Mouse (Mus musculus) liver, embryonic 12.5 days (tissue): ENCODE data around the gene Soat2. TPM values are rescaled to one million over a fixed set of nuclear protein-coding genes. Genes with fewer than 3 reads are reported as not detected.

ENCODE experiments used
- ATAC-seq: fragments of 200-750 bp; cut with Nextera tagmentation; 2 replicates; pipeline ENCODE4 v1.8.0; 2017; ENCODE audit warnings: moderate number of reproducible peaks, mild to moderate bottlenecking, moderate library complexity
- H3K27ac ChIP-seq: fragments of 300-500 bp; sonication (generic); 2 replicates; pipeline ENCODE4 v1.5.1; 2016; ENCODE audit warnings: mild to moderate bottlenecking
- H3K27me3 ChIP-seq: fragments of 300-500 bp; sonication (generic); replicated peaks from 2 replicates; pipeline ENCODE4 v1.6.1; 2016; ENCODE audit warnings: mild to moderate bottlenecking, moderate library complexity
- H3K36me3 ChIP-seq: fragments of 300-500 bp; sonication (generic); 2 replicates; pipeline ENCODE4 v1.6.1; 2016; ENCODE audit warnings: mild to moderate bottlenecking, moderate library complexity
- H3K4me1 ChIP-seq: fragments of 300-500 bp; sonication (generic); 2 replicates; pipeline ENCODE4 v1.6.1; 2016
- H3K4me2 ChIP-seq: fragments of 300-500 bp; sonication (generic); 2 replicates; pipeline ENCODE4 v1.6.1; 2016; ENCODE audit warnings: mild to moderate bottlenecking, moderate library complexity
- H3K4me3 ChIP-seq: fragments of 300-500 bp; sonication (generic); 2 replicates; pipeline ENCODE4 v1.5.1; 2016; ENCODE audit warnings: mild to moderate bottlenecking, moderate library complexity
- H3K9ac ChIP-seq: fragments of 300-500 bp; sonication (generic); 2 replicates; pipeline ENCODE4 v1.6.1; 2016; ENCODE audit warnings: mild to moderate bottlenecking, moderate library complexity
- H3K9me3 ChIP-seq: fragments of 300-500 bp; sonication (generic); replicated peaks from 2 replicates; pipeline ENCODE4 v1.6.1; 2016; ENCODE audit warnings: mild to moderate bottlenecking, moderate library complexity
- WGBS: fragments of 180-500 bp; shearing (Covaris S2); methylation state at CpG from one replicate; pipeline ENCODE4 v1.1.7; 2016; ENCODE audit not compliant: insufficient replicate concordance; 5-methylcytosine and 5-hydroxymethylcytosine counted together
- polyA plus RNA-seq: library from polyadenylated mRNA; unstranded; fragments of >200 nt; fragmentation: Nextera tagmentation; extraction: Ambion mirVana; gene quantifications from 2 replicates; pipeline ENCODE4 v1.2.1, GENCODE M21; 2016

Soat2 gene
- polyA plus RNA-seq, 1 experiment from 2014 or later: 29.8 TPM

DNA sequence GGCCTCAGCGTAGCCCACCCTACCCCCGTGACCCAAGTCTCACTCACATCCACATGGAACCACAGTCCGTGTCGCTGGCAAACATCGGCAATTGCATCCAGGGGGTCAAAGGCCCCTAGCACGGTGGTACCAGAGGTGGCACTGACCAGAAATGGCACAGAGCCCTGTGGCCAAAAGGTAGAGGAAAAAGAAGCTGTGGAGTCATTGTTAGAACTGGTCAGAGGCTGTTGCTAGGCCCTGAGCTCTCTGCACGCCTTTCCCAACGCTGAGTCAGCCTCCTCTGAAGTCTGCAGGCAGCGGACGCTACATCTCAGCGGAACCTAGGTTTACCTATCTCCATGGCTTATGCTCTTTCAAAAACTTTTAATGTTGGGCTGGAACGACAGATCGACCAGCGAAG is 29.6 kb downstream of the Soat2 start:
- no peak for ATAC-seq
- peaks cover 14% of the 10 kb centered on the region; the same call in 1 of the 2 replicates for H3K4me1 ChIP-seq
- no peaks in the 10 kb centered on the region for H3K27me3 ChIP-seq
- 82% methylated on average over 14 of the region's 14 CpGs for WGBS
- H3K9me3 ChIP-seq: no peaks in the 10 kb centered on the region
- no peak overlapping the region for H3K27ac ChIP-seq
- no peak overlapping the region for H3K4me2 ChIP-seq
- no peak overlapping the region for H3K4me3 ChIP-seq
- H3K9ac ChIP-seq: no peak overlapping the region
- H3K36me3 ChIP-seq: peaks cover 10% of the 10 kb centered on the region

DNA sequence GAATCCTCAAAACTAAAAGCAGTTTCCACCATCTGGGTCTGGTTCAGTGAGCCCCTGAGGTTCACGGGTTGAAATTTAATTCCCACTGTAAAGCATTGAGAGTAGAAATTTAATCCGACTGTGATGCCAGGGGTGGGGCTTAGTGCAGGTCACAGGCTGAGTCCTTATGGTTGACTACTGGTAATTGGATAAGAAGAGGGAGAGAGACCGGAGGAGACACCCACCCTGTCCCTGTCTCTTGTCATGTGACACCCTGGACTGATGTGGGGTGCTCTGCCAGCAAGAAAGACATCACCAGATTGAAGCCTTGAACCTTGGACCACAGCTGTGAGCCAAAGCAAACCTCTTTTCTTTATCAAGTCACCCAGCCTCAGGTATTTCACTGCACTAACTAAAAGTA is 32.8 kb downstream of the Soat2 start:
- H3K4me1 ChIP-seq: peaks cover 7% of the 10 kb centered on the region; the same call in 1 of the 2 replicates

DNA sequence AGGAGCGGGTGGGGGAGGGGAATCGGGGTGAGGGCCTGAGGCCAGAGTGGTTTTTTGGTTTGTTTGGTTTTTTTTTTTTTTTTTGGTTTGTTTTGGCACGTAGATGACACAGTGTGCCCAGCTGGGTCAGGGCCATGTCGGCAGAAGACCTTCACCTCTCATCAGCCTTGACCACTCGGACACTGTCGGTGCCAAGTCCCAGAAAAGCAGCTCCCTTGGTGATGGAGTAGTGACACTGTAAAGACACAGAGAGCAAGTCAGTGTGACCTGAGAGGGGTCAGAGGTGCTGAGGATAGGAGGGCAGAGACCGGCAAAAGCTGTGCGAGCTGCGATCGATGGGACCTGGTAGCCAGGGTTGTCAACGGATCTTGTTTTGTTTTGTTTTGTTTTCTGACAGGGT is 35.9 kb downstream of the Soat2 start:
- Histone ChIP-seq H3K4me1 (peaks cover 16% of the 10 kb centered on the region; the same call in 1 of the 2 replicates), H3K9ac (no peak overlapping the region), H3K36me3 (peaks cover 3% of the 10 kb centered on the region), H3K9me3 (no peaks in the 10 kb centered on the region), H3K27ac (peak overlapping the region; percentile 60; the same call in 1 of the 2 replicates), H3K27me3 (peaks cover 16% of the 10 kb centered on the region; the same call in 1 of the 2 replicates), H3K4me2 (no peak overlapping the region), H3K4me3 (no peak overlapping the region)
- 74% methylated on average over 11 of the region's 11 CpGs for WGBS
- peak; percentile 45 for ATAC-seq

More for the DNA sequence above, 32.8 kb downstream of the Soat2 start:
- Histone ChIP-seq H3K36me3 (peaks cover 13% of the 10 kb centered on the region), H3K4me3 (no peak overlapping the region), H3K9ac (no peak overlapping the region), H3K27ac (no peak overlapping the region), H3K4me2 (no peak overlapping the region), H3K27me3 (no peaks in the 10 kb centered on the region), H3K9me3 (no peaks in the 10 kb centered on the region)
- 57% methylated on average over 3 of the region's 3 CpGs for WGBS
- no peak for ATAC-seq

DNA sequence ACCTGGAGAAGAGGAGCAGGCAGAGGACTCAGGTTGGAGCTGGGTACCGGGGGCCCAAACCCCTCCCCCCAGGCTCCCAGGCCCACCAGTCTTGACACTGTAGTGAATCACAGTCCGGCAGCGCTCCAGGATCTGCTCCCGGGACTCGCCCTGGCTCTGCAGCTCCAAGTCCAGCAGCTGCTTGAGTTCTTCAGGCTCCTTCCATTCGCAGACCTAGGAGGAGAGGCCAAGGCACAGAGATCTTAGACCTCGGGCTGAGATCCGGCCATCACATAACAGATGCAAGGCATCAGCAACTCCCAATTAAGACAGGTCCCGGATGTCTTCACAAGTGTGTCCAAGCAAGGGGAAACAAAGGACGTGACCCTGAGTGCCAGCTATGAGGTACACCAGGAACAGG is 37.8 kb downstream of the Soat2 start:
- Histone ChIP-seq H3K4me3 (no peak overlapping the region), H3K9me3 (no peaks in the 10 kb centered on the region), H3K9ac (no peak overlapping the region), H3K27me3 (peaks cover 21% of the 10 kb centered on the region), H3K27ac (no peak overlapping the region), H3K4me2 (no peak overlapping the region), H3K36me3 (peaks cover 3% of the 10 kb centered on the region), H3K4me1 (peaks cover 24% of the 10 kb centered on the region)
- WGBS: 79% methylated on average over 10 of the region's 10 CpGs
- ATAC-seq: no peak

DNA sequence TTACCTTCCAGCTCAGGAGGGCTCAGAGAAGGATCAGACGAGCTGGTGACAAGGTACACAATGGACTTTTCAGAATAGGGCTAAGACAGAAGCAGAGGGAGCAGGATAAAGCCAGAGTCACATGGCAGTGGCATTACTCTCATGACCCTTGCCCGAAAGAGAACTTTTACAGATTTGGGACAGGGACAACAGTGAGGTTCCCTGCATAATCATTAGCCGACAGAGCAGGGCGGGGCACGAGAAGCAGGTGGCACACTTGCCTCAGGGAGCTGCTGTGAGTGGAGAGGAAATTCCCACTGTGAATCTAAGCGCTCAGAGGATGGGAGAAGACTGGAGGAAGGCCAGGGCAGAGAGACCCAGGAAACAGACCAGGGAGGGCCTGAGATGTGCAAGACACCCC is 38.6 kb downstream of the Soat2 start:
- no peak for ATAC-seq
- no peak overlapping the region for H3K4me3 ChIP-seq
- peaks cover 3% of the 10 kb centered on the region for H3K36me3 ChIP-seq
- peaks cover 21% of the 10 kb centered on the region for H3K27me3 ChIP-seq
- H3K27ac ChIP-seq: no peak overlapping the region
- no peak overlapping the region for H3K9ac ChIP-seq
- H3K9me3 ChIP-seq: no peaks in the 10 kb centered on the region
- no peak overlapping the region for H3K4me2 ChIP-seq
- WGBS: 50% methylated on average over 6 of the region's 6 CpGs
- H3K4me1 ChIP-seq: peaks cover 27% of the 10 kb centered on the region

DNA sequence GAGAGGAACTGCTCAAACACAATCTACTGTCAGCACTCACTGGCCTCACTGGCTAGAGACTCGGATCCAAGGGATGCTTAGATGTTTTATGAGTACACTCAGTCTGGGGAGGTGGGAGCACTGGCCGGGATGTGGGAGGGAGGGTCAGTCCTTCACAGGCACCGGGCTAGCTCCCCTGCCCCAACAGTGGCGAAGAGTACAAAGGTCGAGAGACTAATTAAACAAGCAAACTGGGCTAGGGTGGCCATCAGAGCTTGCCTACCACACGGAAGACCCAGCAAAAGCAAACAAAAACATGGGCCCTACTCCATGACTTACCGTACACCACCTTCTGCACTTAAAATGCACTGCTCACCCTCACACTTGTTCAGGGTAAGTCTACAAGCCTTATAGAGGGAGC is 41.4 kb downstream of the Soat2 start:
- peak; percentile 42 for ATAC-seq
- H3K36me3 ChIP-seq: no peaks in the 10 kb centered on the region; the same call in none of the 2 replicates
- H3K4me2 ChIP-seq: no peak overlapping the region; the same call in 1 of the 2 replicates
- H3K27ac ChIP-seq: peak overlapping the region; percentile 62
- H3K9ac ChIP-seq: no peak overlapping the region
- peaks cover 36% of the 10 kb centered on the region for H3K4me1 ChIP-seq
- no peak overlapping the region for H3K4me3 ChIP-seq
- 57% methylated on average over 7 of the region's 7 CpGs for WGBS
- no peaks in the 10 kb centered on the region for H3K9me3 ChIP-seq
- H3K27me3 ChIP-seq: peaks cover 21% of the 10 kb centered on the region

DNA sequence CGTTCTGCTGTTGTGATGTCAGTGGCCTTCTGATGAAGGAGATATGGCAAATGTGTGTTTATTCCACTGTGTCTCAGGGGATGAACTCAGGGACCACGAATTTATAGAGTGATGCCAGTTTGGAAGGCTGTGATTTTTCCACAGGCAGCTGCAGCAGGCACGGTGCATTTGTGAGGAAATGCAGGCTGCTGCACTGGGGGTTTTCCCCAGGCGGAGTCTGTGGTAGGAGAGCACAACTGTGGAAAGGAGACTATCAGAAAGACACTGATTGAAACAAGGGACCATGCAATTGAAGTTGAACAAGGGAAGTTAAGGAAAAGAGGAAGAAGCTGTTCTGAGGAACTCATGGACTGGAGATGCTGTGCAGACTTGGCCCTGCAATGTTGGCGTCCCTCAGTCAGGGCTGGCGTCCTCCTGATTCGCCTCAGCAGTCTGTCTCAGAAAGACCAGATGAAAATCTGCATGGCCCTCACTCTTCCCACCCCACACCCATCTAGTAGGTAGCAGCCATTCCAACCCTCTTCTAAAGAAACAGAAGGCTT is 42.0 kb downstream of the Soat2 start:
- no peak overlapping the region for H3K4me3 ChIP-seq
- H3K9ac ChIP-seq: no peak overlapping the region
- no peak overlapping the region for H3K4me2 ChIP-seq
- peaks cover 34% of the 10 kb centered on the region for H3K4me1 ChIP-seq
- no peaks in the 10 kb centered on the region for H3K9me3 ChIP-seq
- no peaks in the 10 kb centered on the region; the same call in none of the 2 replicates for H3K36me3 ChIP-seq
- peaks cover 21% of the 10 kb centered on the region for H3K27me3 ChIP-seq
- 31% methylated on average over 7 of the region's 7 CpGs for WGBS
- no peak for ATAC-seq
- H3K27ac ChIP-seq: peak overlapping the region; percentile 62

DNA sequence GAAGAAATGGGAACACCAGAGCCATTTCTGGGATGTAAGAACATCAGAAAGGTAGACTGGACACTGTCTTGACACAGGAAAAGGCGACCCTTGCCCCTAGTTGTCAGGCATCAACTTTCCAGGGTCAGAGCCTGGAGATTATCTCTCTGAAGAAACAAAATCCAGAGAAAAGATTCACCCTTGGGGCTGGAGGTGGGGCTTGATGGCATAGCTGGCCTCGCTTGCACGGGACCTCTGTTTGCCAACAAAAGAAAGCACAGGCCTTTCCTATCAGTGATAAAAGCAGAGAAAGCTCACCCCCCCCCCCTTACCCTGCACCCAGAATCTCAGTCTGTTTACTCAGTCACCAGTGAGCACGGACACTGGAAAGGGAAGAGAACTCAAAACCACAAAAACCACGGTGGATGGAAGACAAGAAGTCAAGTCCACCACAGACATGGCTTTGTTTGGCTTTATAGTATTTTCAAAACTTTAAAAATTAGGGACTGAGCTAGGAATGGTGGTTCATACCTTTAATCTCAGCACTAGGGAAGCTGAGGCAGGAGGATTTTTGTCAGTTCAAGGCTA is 42.6 kb downstream of the Soat2 start:
- no peaks in the 10 kb centered on the region for H3K9me3 ChIP-seq
- H3K4me1 ChIP-seq: peaks cover 31% of the 10 kb centered on the region
- no peak for ATAC-seq
- peaks cover 21% of the 10 kb centered on the region for H3K27me3 ChIP-seq
- H3K36me3 ChIP-seq: no peaks in the 10 kb centered on the region; the same call in 1 of the 2 replicates
- H3K4me2 ChIP-seq: no peak overlapping the region
- H3K27ac ChIP-seq: peak overlapping the region; percentile 62
- WGBS: 13% methylated on average over 5 of the region's 5 CpGs
- H3K9ac ChIP-seq: no peak overlapping the region
- no peak overlapping the region for H3K4me3 ChIP-seq

DNA sequence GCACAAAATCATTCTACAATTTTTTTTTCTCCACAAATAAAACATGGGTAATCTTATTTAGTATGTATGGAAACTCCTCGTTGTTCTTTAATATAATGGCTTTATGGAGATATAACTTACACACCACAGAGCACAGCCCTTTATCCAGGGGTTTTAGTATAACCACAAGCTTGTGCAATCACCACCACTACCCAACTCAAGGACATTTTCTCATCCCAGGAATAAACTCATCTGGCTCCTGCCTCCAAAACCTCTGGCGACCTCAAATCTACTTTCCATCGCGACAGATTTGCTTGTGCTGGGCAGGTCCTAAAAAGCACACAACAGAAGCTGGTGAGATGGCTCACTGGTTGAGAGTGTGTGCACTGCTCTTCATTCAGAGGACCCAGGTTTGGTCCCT is 43.3 kb downstream of the Soat2 start:
- Histone ChIP-seq H3K27ac (peak overlapping the region; percentile 32; the same call in 1 of the 2 replicates), H3K36me3 (no peaks in the 10 kb centered on the region), H3K9ac (no peak overlapping the region), H3K4me2 (no peak overlapping the region), H3K9me3 (no peaks in the 10 kb centered on the region), H3K27me3 (peaks cover 17% of the 10 kb centered on the region), H3K4me3 (no peak overlapping the region), H3K4me1 (peaks cover 31% of the 10 kb centered on the region)
- ATAC-seq: no peak
- WGBS: 62% methylated on average over 4 of the region's 4 CpGs

DNA sequence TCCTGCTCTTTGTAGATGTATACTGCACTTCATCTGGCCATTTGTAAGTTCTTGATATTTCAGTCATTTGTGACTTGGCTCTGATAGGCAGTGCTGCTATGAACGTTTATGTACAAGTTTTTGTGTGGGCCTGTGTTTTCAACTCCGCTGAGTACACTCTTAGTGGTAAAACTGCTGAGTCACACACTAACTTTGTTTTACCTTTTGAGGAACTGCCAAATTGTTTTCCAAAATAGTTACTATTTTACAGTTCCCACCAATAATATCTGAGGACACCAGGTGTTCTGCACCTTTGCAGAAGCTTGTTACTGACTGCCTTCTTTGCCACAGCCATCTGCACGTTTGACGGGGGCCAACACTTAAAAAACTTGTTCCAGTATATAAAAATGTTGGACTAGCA is 44.1 kb downstream of the Soat2 start:
- Histone ChIP-seq H3K27me3 (peaks cover 14% of the 10 kb centered on the region), H3K9me3 (no peaks in the 10 kb centered on the region), H3K4me3 (no peak overlapping the region), H3K4me1 (peaks cover 25% of the 10 kb centered on the region), H3K4me2 (no peak overlapping the region), H3K36me3 (no peaks in the 10 kb centered on the region), H3K9ac (no peak overlapping the region), H3K27ac (peak overlapping the region; percentile 32)
- no peak for ATAC-seq
- 42% methylated on average over 4 of the region's 4 CpGs for WGBS

DNA sequence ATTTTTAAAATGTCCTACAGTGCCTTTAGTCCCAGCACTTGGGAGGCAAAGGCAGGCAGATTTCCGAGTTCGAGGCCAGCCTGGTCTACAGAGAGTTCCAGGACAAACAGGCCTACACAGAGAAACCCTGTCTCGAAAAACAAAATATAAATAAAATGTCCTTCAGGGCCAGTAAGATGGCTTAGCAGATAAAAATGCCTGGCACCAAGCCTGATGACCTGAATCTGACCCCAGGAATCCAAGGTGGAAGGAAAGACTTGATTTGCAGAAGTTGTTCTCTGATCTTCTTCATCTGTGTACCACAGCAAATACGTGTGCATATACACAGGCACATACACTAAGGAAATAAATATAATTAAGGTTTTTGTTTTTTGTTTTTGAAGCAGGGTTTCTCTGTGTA is 45.0 kb downstream of the Soat2 start:
- no peaks in the 10 kb centered on the region for H3K36me3 ChIP-seq
- H3K27ac ChIP-seq: no peak overlapping the region
- H3K4me3 ChIP-seq: no peak overlapping the region
- no peak for ATAC-seq
- H3K4me1 ChIP-seq: peaks cover 22% of the 10 kb centered on the region
- H3K9ac ChIP-seq: no peak overlapping the region
- no peaks in the 10 kb centered on the region for H3K9me3 ChIP-seq
- H3K4me2 ChIP-seq: no peak overlapping the region
- H3K27me3 ChIP-seq: peaks cover 7% of the 10 kb centered on the region
- WGBS: 72% methylated on average over 4 of the region's 4 CpGs

DNA sequence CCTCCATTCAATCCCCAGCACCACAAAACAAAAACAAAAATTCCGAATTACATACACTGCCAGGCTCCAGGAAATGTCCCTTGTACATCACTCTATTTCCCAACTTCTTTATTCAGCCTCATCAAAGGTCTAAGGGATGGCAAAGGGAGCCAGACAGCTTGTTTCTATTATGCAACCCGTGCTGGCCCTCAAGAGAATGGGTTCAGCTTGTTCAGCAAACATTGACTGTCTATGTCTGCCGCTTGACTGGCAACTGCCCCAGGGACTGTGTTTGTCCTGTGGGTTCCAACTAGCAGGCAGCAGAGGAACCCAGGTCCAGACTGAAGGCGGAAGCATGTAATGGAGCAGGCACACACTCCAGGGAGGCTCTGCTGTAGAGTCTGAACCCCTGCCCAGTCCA is 48.5 kb downstream of the Soat2 start:
- no peaks in the 10 kb centered on the region for H3K27me3 ChIP-seq
- H3K4me2 ChIP-seq: no peak overlapping the region
- ATAC-seq: no peak
- H3K4me1 ChIP-seq: peaks cover 21% of the 10 kb centered on the region
- 0 out of 2 replicates have a peak overlapping the region, but pooled peaks have one; percentile 17 for H3K27ac ChIP-seq
- H3K36me3 ChIP-seq: no peaks in the 10 kb centered on the region
- H3K4me3 ChIP-seq: no peak overlapping the region
- WGBS: 62% methylated on average over 4 of the region's 4 CpGs
- no peak overlapping the region for H3K9ac ChIP-seq
- H3K9me3 ChIP-seq: no peaks in the 10 kb centered on the region
